Mouse (Mus musculus): ENCODE results near the gene Nwd1.

GRCm38 (mm10) chr8:72682051-72682687, 35.7 kb downstream of the Nwd1 start:
- TF ChIP-seq GATA1 (IDR thresholded peaks at IDR 0.05; ENCODE audit: low read length), result no peak
- no peak for TF ChIP-seq TAL1 (IDR thresholded peaks at IDR 0.05; ENCODE audit: low read length)
